Mouse (Mus musculus) neural tube, embryonic 13.5 days (tissue): ENCODE results near the gene St8sia2. TPM values are rescaled to one million over a fixed set of nuclear protein-coding genes. Genes with fewer than 3 reads are reported as not detected.

Source experiments
- ATAC-seq: fragments of 200-750 bp; cut with Nextera tagmentation; 2 replicates; pipeline ENCODE4 v1.8.0; 2017; ENCODE audit warnings: low read depth, mild to moderate bottlenecking, moderate TSS enrichment, moderate library complexity
- H3K27ac ChIP-seq: fragments of 300-500 bp; sonication (generic); replicated peaks from 2 replicates; pipeline ENCODE4 v1.5.1; 2015; ENCODE audit warnings: moderate library complexity, mild to moderate bottlenecking, inconsistent platforms
- H3K27me3 ChIP-seq: fragments of 300-500 bp; sonication (generic); 2 replicates; pipeline ENCODE4 v1.6.1; 2015; ENCODE audit warnings: mild to moderate bottlenecking, inconsistent platforms
- H3K36me3 ChIP-seq: fragments of 300-500 bp; sonication (generic); 2 replicates; pipeline ENCODE4 v1.6.1; 2015; ENCODE audit warnings: mild to moderate bottlenecking, inconsistent platforms
- H3K4me1 ChIP-seq: fragments of 300-500 bp; sonication (generic); replicated peaks from 2 replicates; pipeline ENCODE4 v1.6.1; 2015; ENCODE audit warnings: inconsistent platforms
- H3K4me2 ChIP-seq: fragments of 300-500 bp; sonication (generic); 2 replicates; pipeline ENCODE4 v1.6.1; 2015; ENCODE audit warnings: inconsistent platforms, mild to moderate bottlenecking, moderate library complexity
- H3K4me3 ChIP-seq: fragments of 300-500 bp; sonication (generic); 2 replicates; pipeline ENCODE4 v1.5.1; 2015; ENCODE audit warnings: mild to moderate bottlenecking, inconsistent platforms
- H3K9ac ChIP-seq: fragments of 300-500 bp; sonication (generic); 2 replicates; pipeline ENCODE4 v1.6.1; 2015; ENCODE audit warnings: moderate library complexity, mild to moderate bottlenecking, inconsistent platforms
- H3K9me3 ChIP-seq: fragments of 300-500 bp; sonication (generic); 2 replicates; pipeline ENCODE4 v1.6.1; 2016; ENCODE audit warnings: inconsistent platforms
- WGBS: fragments of 180-500 bp; shearing (Covaris S2); methylation state at CpG from one replicate; pipeline ENCODE4 v1.1.7; 2015; 5-methylcytosine and 5-hydroxymethylcytosine counted together
- polyA plus RNA-seq: library from polyadenylated mRNA; unstranded; fragments of >200 nt; fragmentation: Nextera tagmentation; extraction: Ambion mirVana; gene quantifications from 2 replicates; pipeline ENCODE4 v1.2.1, GENCODE M21; 2015

The St8sia2 gene
- polyA plus RNA-seq, 1 experiment from 2014 or later = 63.6 TPM

- Histone ChIP-seq H3K4me3 (no peak overlapping the region), H3K27ac (peak overlapping the region; percentile 73), H3K9ac (no peak overlapping the region), H3K9me3 (no peaks in the 10 kb centered on the region), H3K4me2 (no peak overlapping the region), H3K36me3 (no peaks in the 10 kb centered on the region), H3K4me1 (peaks cover 27% of the 10 kb centered on the region), H3K27me3 (no peaks in the 10 kb centered on the region)
- WGBS = 60% methylated on average over 5 of the region's 5 CpGs
- peak; percentile 68 for ATAC-seq
Measured at GRCm38 (mm10) chr7:73909432-73910205, 103.9 kb downstream of the St8sia2 start.

- ATAC-seq = 0 out of 2 replicates have a peak, but pooled peaks have one; percentile 37
- 22% methylated on average over 6 of the region's 6 CpGs for WGBS
- H3K9ac ChIP-seq = 0 out of 2 replicates have a peak overlapping the region, but pooled peaks have one; percentile 9
Measured at GRCm38 (mm10) chr7:73894506-73894905, 119.0 kb downstream of the St8sia2 start.

GRCm38 (mm10) chr7:73891830-73892229 lies 121.7 kb downstream of the St8sia2 start:
- no peak overlapping the region for H3K4me2 ChIP-seq
- no peak overlapping the region for H3K27ac ChIP-seq
- no peak overlapping the region for H3K4me3 ChIP-seq
- ATAC-seq = no peak
- 84% methylated on average over 5 of the region's 5 CpGs for WGBS
- H3K9ac ChIP-seq = no peak overlapping the region
- H3K36me3 ChIP-seq = no peaks in the 10 kb centered on the region
- H3K27me3 ChIP-seq = no peaks in the 10 kb centered on the region
- peaks cover 19% of the 10 kb centered on the region for H3K4me1 ChIP-seq
- no peaks in the 10 kb centered on the region for H3K9me3 ChIP-seq

More at GRCm38 (mm10) chr7:73894506-73894905, 119.0 kb downstream of the St8sia2 start:
- Histone ChIP-seq H3K27ac (no peak overlapping the region), H3K4me1 (peaks cover 19% of the 10 kb centered on the region), H3K4me3 (no peak overlapping the region), H3K27me3 (no peaks in the 10 kb centered on the region), H3K4me2 (peak overlapping the region; percentile 3; the same call in 1 of the 2 replicates), H3K36me3 (no peaks in the 10 kb centered on the region), H3K9me3 (no peaks in the 10 kb centered on the region)

- ATAC-seq = no peak
Measured at GRCm38 (mm10) chr7:73890891-73891610, 122.4 kb downstream of the St8sia2 start.

GRCm38 (mm10) chr7:73890466-73890865 lies 123.0 kb downstream of the St8sia2 start:
- no peak overlapping the region for H3K4me2 ChIP-seq
- no peaks in the 10 kb centered on the region for H3K36me3 ChIP-seq
- H3K4me3 ChIP-seq = no peak overlapping the region
- 86% methylated on average over 5 of the region's 5 CpGs for WGBS
- peaks cover 19% of the 10 kb centered on the region for H3K4me1 ChIP-seq
- ATAC-seq = no peak
- H3K27ac ChIP-seq = no peak overlapping the region
- H3K9me3 ChIP-seq = no peaks in the 10 kb centered on the region
- H3K9ac ChIP-seq = no peak overlapping the region
- no peaks in the 10 kb centered on the region for H3K27me3 ChIP-seq

More at GRCm38 (mm10) chr7:73890891-73891610, 122.4 kb downstream of the St8sia2 start:
- H3K4me3 ChIP-seq = no peak overlapping the region
- no peak overlapping the region for H3K27ac ChIP-seq
- H3K27me3 ChIP-seq = no peaks in the 10 kb centered on the region
- WGBS = 68% methylated on average over 9 of the region's 9 CpGs
- H3K9ac ChIP-seq = no peak overlapping the region
- no peak overlapping the region for H3K4me2 ChIP-seq
- no peaks in the 10 kb centered on the region for H3K9me3 ChIP-seq
- H3K36me3 ChIP-seq = no peaks in the 10 kb centered on the region
- H3K4me1 ChIP-seq = peaks cover 19% of the 10 kb centered on the region
